Mouse (Mus musculus) duodenum, adult 2 months (tissue): ENCODE measurements around the gene Vmn1r229. TPM values are rescaled to one million over a fixed set of nuclear protein-coding genes. Genes with fewer than 3 reads are reported as not detected.

Experiments used
- polyA plus RNA-seq: library from polyadenylated mRNA; depleted of rRNA; stranded (reverse); fragments of >200 nt; gene quantifications from 2 replicates; pipeline ENCODE4 v1.2.3, GENCODE M21; 2012; ENCODE audit warnings: low replicate concordance; rRNA removed

Vmn1r229 gene
- not detected in 2 replicates for polyA plus RNA-seq

GRCm38 (mm10) chr17:20811255-20811654 is at the start of gene Vmn1r229:
TSS of gene Vmn1r229 (plus strand) at chr17:20811555.

GRCm38 (mm10) chr17:20786057-20786456 is 25.3 kb upstream of the Vmn1r229 start, which contains the start of gene Vmn1r228:
TSS of gene Vmn1r228 (minus strand) at chr17:20786157.

GRCm38 (mm10) chr17:20840144-20840543 is 28.8 kb downstream of the Vmn1r229 start, which contains the start of gene Vmn1r230:
TSS of gene Vmn1r230 (plus strand) at chr17:20840444.

Other genes with a start within 250 kb of the Vmn1r229 start
- gene Vmn2r109, start 246.8 kb upstream of the Vmn1r229 start, polyA plus RNA-seq, result not detected in 2 replicates
- gene Vmn2r110, start 215.1 kb upstream of the Vmn1r229 start, polyA plus RNA-seq, result not detected in 2 replicates
- gene Fpr-rs3, start 186.7 kb upstream of the Vmn1r229 start, polyA plus RNA-seq, result not detected in 2 replicates
- not detected in 2 replicates for gene Vmn1r226, start 128.7 kb upstream of the Vmn1r229 start, polyA plus RNA-seq
- not detected in 2 replicates for gene Vmn1r227, start 81.7 kb upstream of the Vmn1r229 start, polyA plus RNA-seq
- not detected in 2 replicates for gene Vmn1r228, start 25.4 kb upstream of the Vmn1r229 start, polyA plus RNA-seq
- gene Vmn1r230, start 28.9 kb downstream of the Vmn1r229 start, polyA plus RNA-seq, result not detected in 2 replicates
- gene Vmn1r231, start 93.5 kb downstream of the Vmn1r229 start, polyA plus RNA-seq, result not detected in 2 replicates
- gene Vmn1r232, start 108.2 kb downstream of the Vmn1r229 start, polyA plus RNA-seq, result not detected in 2 replicates
- 86.2 and 96.5 TPM in 2 replicates for gene Ppp2r1a, start 133.8 kb downstream of the Vmn1r229 start, polyA plus RNA-seq
- gene Vmn1r233, start 184.9 kb downstream of the Vmn1r229 start, polyA plus RNA-seq, result not detected in 2 replicates
- gene Zfp160, start 197.3 kb downstream of the Vmn1r229 start, polyA plus RNA-seq, result 0.36 and 0.44 TPM in 2 replicates